8 mouse cellular contexts compared by ENCODE assay signal in genomic region chr2:144172100-144172770, GRCm38 (mm10).
DNase-seq lines count a peak whose midpoint lies in the region; ATAC-seq lines count a peak whose summit lies in the region.
"Had no signal": no experiment of that assay in that cellular context is flagged by ENCODE, and none has a peak within 500 bp of the region (broad histone marks: within the 10 kb centered on the region; RNA-seq: fewer than 3 reads in every experiment).

No protein-coding gene starts in this region.

- peaks cover 3% of the 10 kb centered on the region; the same call in 1 of the 2 replicates for H3K4me1 ChIP-seq in embryonic facial prominence, embryonic 12.5 days
- peaks cover 20% of the 10 kb centered on the region for H3K4me1 ChIP-seq in heart, embryonic 12.5 days (replicated peaks)
- H3K4me1 ChIP-seq in kidney, embryonic 15.5 days: peaks cover 32% of the 10 kb centered on the region
- peaks cover 17% of the 10 kb centered on the region for H3K4me1 ChIP-seq in limb, embryonic 13.5 days
- H3K4me1 ChIP-seq in midbrain, embryonic 14.5 days (ENCODE audit: control insufficient read depth, insufficient read depth, low read length): peaks cover 7% of the 10 kb centered on the region; the same call in 1 of the 2 replicates

- peak; percentile 96 for ATAC-seq in embryonic facial prominence, embryonic 12.5 days (ENCODE audit: insufficient number of reproducible peaks, insufficient read depth, low FRiP score, low TSS enrichment)
- peak; percentile 76 for ATAC-seq in heart, embryonic 12.5 days (ENCODE audit: insufficient number of reproducible peaks, low FRiP score)
- ATAC-seq in kidney, embryonic 15.5 days (replicated peaks; ENCODE audit: low FRiP score): peak; percentile 89
- ATAC-seq in limb, embryonic 13.5 days (ENCODE audit: low FRiP score, low read depth): peak; percentile 94
- peak; percentile 98 for ATAC-seq in midbrain, embryonic 14.5 days (ENCODE audit: low FRiP score, low TSS enrichment)

- peak overlapping the region; percentile 24 for H3K4me3 ChIP-seq in embryonic facial prominence, embryonic 12.5 days
- peak overlapping the region; percentile 37 for H3K4me3 ChIP-seq in heart, embryonic 12.5 days
- peak overlapping the region; percentile 40 for H3K4me3 ChIP-seq in kidney, embryonic 15.5 days (replicated peaks)
- H3K4me3 ChIP-seq in limb, embryonic 13.5 days: peak overlapping the region; percentile 37
- H3K4me3 ChIP-seq in midbrain, embryonic 14.5 days (replicated peaks; ENCODE audit: low read depth, low read length): peak overlapping the region; percentile 36

- peak; percentile 88 for DNase-seq in brain, embryonic 18.5 days (ENCODE audit: low read depth, low spot score)
- peak; percentile 94 for DNase-seq in midbrain, embryonic 14.5 days
- peak; percentile 61 for DNase-seq in testis, postnatal 10 days (ENCODE audit: low spot score)

- peak overlapping the region; percentile 47 for H3K4me2 ChIP-seq in embryonic facial prominence, embryonic 12.5 days (replicated peaks)
- peak overlapping the region; percentile 65 for H3K4me2 ChIP-seq in heart, embryonic 12.5 days
- H3K4me2 ChIP-seq in kidney, embryonic 15.5 days: peak overlapping the region; percentile 64
- peak overlapping the region; percentile 61 for H3K4me2 ChIP-seq in limb, embryonic 13.5 days (replicated peaks)
- H3K4me2 ChIP-seq in midbrain, embryonic 14.5 days (ENCODE audit: low read length): peak overlapping the region; percentile 60

- H3K27me3 ChIP-seq in embryonic facial prominence, embryonic 12.5 days: no peaks in the 10 kb centered on the region
- H3K27me3 ChIP-seq in heart, embryonic 12.5 days (replicated peaks): no peaks in the 10 kb centered on the region
- no peaks in the 10 kb centered on the region for H3K27me3 ChIP-seq in kidney, embryonic 15.5 days
- H3K27me3 ChIP-seq in limb, embryonic 13.5 days: no peaks in the 10 kb centered on the region
- no peaks in the 10 kb centered on the region for H3K27me3 ChIP-seq in midbrain, embryonic 14.5 days (ENCODE audit: control insufficient read depth, insufficient read depth, low read length)

- H3K9ac ChIP-seq in embryonic facial prominence, embryonic 12.5 days: peak overlapping the region; percentile 34
- H3K9ac ChIP-seq in heart, embryonic 12.5 days: peak overlapping the region; percentile 65
- H3K9ac ChIP-seq in kidney, embryonic 15.5 days: peak overlapping the region; percentile 32; the same call in 1 of the 2 replicates
- H3K9ac ChIP-seq in limb, embryonic 13.5 days: peak overlapping the region; percentile 50
- peak overlapping the region; percentile 61 for H3K9ac ChIP-seq in midbrain, embryonic 14.5 days (replicated peaks; ENCODE audit: low read length)

- no peaks in the 10 kb centered on the region for H3K9me3 ChIP-seq in embryonic facial prominence, embryonic 12.5 days
- no peaks in the 10 kb centered on the region for H3K9me3 ChIP-seq in heart, embryonic 12.5 days (replicated peaks)
- H3K9me3 ChIP-seq in kidney, embryonic 15.5 days (replicated peaks): no peaks in the 10 kb centered on the region
- H3K9me3 ChIP-seq in limb, embryonic 13.5 days: no peaks in the 10 kb centered on the region
- H3K9me3 ChIP-seq in midbrain, embryonic 14.5 days (ENCODE audit: control insufficient read depth, low read length): no peaks in the 10 kb centered on the region

- H3K36me3 ChIP-seq in embryonic facial prominence, embryonic 12.5 days: no peaks in the 10 kb centered on the region
- no peaks in the 10 kb centered on the region for H3K36me3 ChIP-seq in heart, embryonic 12.5 days
- H3K36me3 ChIP-seq in kidney, embryonic 15.5 days: no peaks in the 10 kb centered on the region
- H3K36me3 ChIP-seq in limb, embryonic 13.5 days: no peaks in the 10 kb centered on the region
- H3K36me3 ChIP-seq in midbrain, embryonic 14.5 days (ENCODE audit: control insufficient read depth, insufficient read depth, low read length): no peaks in the 10 kb centered on the region

- 18% methylated on average over 9 of the region's 9 CpGs for WGBS in embryonic facial prominence, embryonic 12.5 days
- 15% methylated on average over 9 of the region's 9 CpGs for WGBS in heart, embryonic 12.5 days
- 17% methylated on average over 9 of the region's 9 CpGs for WGBS in kidney, embryonic 15.5 days
- WGBS in limb, embryonic 13.5 days: 24% methylated on average over 9 of the region's 9 CpGs
- WGBS in midbrain, embryonic 14.5 days: 10% methylated on average over 9 of the region's 9 CpGs

- H3K27ac ChIP-seq in embryonic facial prominence, embryonic 12.5 days: peak overlapping the region; percentile 8; the same call in 1 of the 2 replicates
- H3K27ac ChIP-seq in heart, embryonic 12.5 days (ENCODE audit: poor library complexity, severe bottlenecking): no peak overlapping the region; the same call in 1 of the 2 replicates
- H3K27ac ChIP-seq in kidney, embryonic 15.5 days: 0 out of 2 replicates have a peak overlapping the region, but pooled peaks have one; percentile 3
- 0 out of 2 replicates have a peak overlapping the region, but pooled peaks have one; percentile 1 for H3K27ac ChIP-seq in limb, embryonic 13.5 days
- H3K27ac ChIP-seq in midbrain, embryonic 14.5 days (replicated peaks; ENCODE audit: low read depth, low read length): peak overlapping the region; percentile 81
- H3K27ac ChIP-seq: macrophage had no signal
